Mouse (Mus musculus): ENCODE measurements around the gene Zfyve26. TPM values are rescaled to one million over a fixed set of nuclear protein-coding genes. Genes with fewer than 3 reads are reported as not detected.

The Zfyve26 gene
- polyA plus RNA-seq, 1 experiment from 2014 or later, result 12.5 TPM

Other genes starting within 250 kb of the Zfyve26 start
- gene Pigh, start 206.7 kb downstream of the Zfyve26 start, polyA plus RNA-seq (2016; fragmentation: Nextera tagmentation; extraction: Ambion mirVana), result 21.9 and 25.4 TPM in 2 replicates
- 0.24 and 0.49 TPM in 2 replicates for gene Arg2, start 165.5 kb downstream of the Zfyve26 start, polyA plus RNA-seq (2016; fragmentation: Nextera tagmentation; extraction: Ambion mirVana)
- 107 and 109 TPM in 2 replicates for gene Vti1b, start 123.6 kb downstream of the Zfyve26 start, polyA plus RNA-seq (2016; fragmentation: Nextera tagmentation; extraction: Ambion mirVana)
- 19.7 and 20.9 TPM in 2 replicates for gene Rdh11, start 104.0 kb downstream of the Zfyve26 start, polyA plus RNA-seq (2016; fragmentation: Nextera tagmentation; extraction: Ambion mirVana)
- 0.47 and 0.58 TPM in 2 replicates for gene Rdh12, start 87.4 kb downstream of the Zfyve26 start, polyA plus RNA-seq (2016; fragmentation: Nextera tagmentation; extraction: Ambion mirVana)
- 5.1 and 6.6 TPM in 2 replicates for gene Rad51b, start 978 bp upstream of the Zfyve26 start, polyA plus RNA-seq (2016; fragmentation: Nextera tagmentation; extraction: Ambion mirVana)

Measured in heart, embryonic 10.5 days (tissue).